In genomic region chr14:103446671-103447070, GRCm38 (mm10) we compare ENCODE assay signal across 12 mouse cellular contexts.
DNase-seq lines count a peak whose midpoint lies in the region; ATAC-seq lines count a peak whose summit lies in the region.
"Had no signal": no experiment of that assay in that cellular context is flagged by ENCODE, and none has a peak within 500 bp of the region (broad histone marks: within the 10 kb centered on the region; RNA-seq: fewer than 3 reads in every experiment).

No protein-coding gene starts in this region.

- no peaks in the 10 kb centered on the region for H3K9me3 ChIP-seq in kidney, embryonic 15.5 days (replicated peaks)
- H3K9me3 ChIP-seq: G1E had no signal

- H3K4me1 ChIP-seq in kidney, embryonic 15.5 days, result no peaks in the 10 kb centered on the region

- H3K4me3 ChIP-seq in kidney, embryonic 15.5 days (replicated peaks), result no peak overlapping the region
- H3K4me3 ChIP-seq: myocyte had no signal

- 41% methylated on average over 2 of the region's 2 CpGs for WGBS in kidney, embryonic 15.5 days

- DNase-seq in layer of hippocampus, adult 11-12 months (ENCODE audit: low spot score), result peak; percentile 46
- DNase-seq in layer of hippocampus, postnatal 25 days (ENCODE audit: extremely low spot score in 1 of 2, low spot score in 1 of 2), result no peak
- peak; percentile 7 for DNase-seq in ES-CJ7 (ENCODE audit: low read depth, low spot score)
- peak; percentile 34 for DNase-seq in cerebellum, adult 8-10 months
- DNase-seq in spleen, postnatal 4 days (ENCODE audit: low spot score in 2 of 2), result no peak
- no peak for DNase-seq in heart, adult 18-20 months
- DNase-seq in gastrocnemius, adult 8-10 months (ENCODE audit: low spot score in 2 of 2), result no peak
- DNase-seq: adrenal gland, postnatal 25 days; retina, postnatal 1 day had no signal

- 0 out of 2 replicates have a peak overlapping the region, but pooled peaks have one; percentile 7 for H3K27ac ChIP-seq in kidney, embryonic 15.5 days

- no peaks in the 10 kb centered on the region for H3K27me3 ChIP-seq in kidney, embryonic 15.5 days

- no peaks in the 10 kb centered on the region for H3K36me3 ChIP-seq in kidney, embryonic 15.5 days
- H3K36me3 ChIP-seq: G1E had no signal

- no peak overlapping the region for H3K4me2 ChIP-seq in kidney, embryonic 15.5 days

- H3K9ac ChIP-seq in kidney, embryonic 15.5 days, result no peak overlapping the region

- ATAC-seq in kidney, embryonic 15.5 days (replicated peaks; ENCODE audit: low FRiP score), result peak; percentile 93

Comparison
In these comparisons a context has a peak if more than half of its experiments do, and no peak if none do; other contexts are left out.
1. DNase-seq: peak in layer of hippocampus, adult 11-12 months (single experiment), ES-CJ7 (single experiment) and cerebellum, adult 8-10 months (single experiment); none in layer of hippocampus, postnatal 25 days (0 of 2), spleen, postnatal 4 days (0 of 2), heart, adult 18-20 months (0 of 2) and gastrocnemius, adult 8-10 months (0 of 2).